ENCODE assay signal across 20 mouse cellular contexts in the genomic region with DNA sequence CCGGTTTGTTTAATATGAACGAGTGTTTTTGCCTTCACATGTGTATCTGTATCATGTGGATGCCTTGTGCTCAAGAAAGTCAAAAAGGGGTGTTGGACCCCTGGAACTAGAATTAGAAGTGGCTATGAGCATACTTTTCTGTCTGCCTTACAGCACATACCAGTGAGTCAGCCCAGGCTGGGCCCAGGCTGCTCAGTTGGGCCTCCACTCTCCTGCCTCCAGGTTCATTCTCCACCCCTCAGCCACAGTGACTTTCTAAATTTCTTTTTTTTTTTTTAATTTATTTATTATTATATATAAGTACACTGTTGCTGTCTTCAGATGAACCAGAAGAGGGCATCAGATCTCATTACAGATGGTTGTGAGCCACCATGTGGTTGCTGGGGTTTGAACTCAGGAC. TPM values are rescaled to one million over a fixed set of nuclear protein-coding genes. Genes with fewer than 3 reads are reported as not detected.
DNase-seq lines count a peak whose midpoint lies in the region; ATAC-seq and TF ChIP-seq lines count a peak whose summit lies in the region.
"Had no signal": no experiment of that assay in that cellular context is flagged by ENCODE, and none has a peak within 500 bp of the region (broad histone marks: within the 10 kb centered on the region; RNA-seq: fewer than 3 reads in every experiment).

No protein-coding gene starts in this region.

- DNase-seq in forebrain, embryonic 11.5 days (ENCODE audit: low spot score) = peak; percentile 5
- DNase-seq in forebrain, embryonic 10.5 days (ENCODE audit: extremely low spot score, low spot score) = no peak
- no peak for DNase-seq in left cerebral cortex, adult 2 months (ENCODE audit: extremely low spot score in 1 of 2, low spot score in 2 of 2)
- DNase-seq in left cerebral cortex, adult 8-10 months (ENCODE audit: low spot score in 2 of 2) = no peak
- DNase-seq in lung, postnatal 0 days (ENCODE audit: low spot score) = no peak
- DNase-seq in lung, postnatal 36 days = no peak
- no peak for DNase-seq in urinary bladder, postnatal 10 days (ENCODE audit: low spot score)
- DNase-seq: adrenal gland, adult 8-10 months; cerebellum, adult 11 months; cerebellum, adult 9-10 months; cerebellum, postnatal 25 days; gastrocnemius, postnatal 36 days; heart, adult 18-20 months had no signal

- H3K27ac ChIP-seq in forebrain, embryonic 11.5 days (ENCODE audit: low read depth, low read length) = no peak overlapping the region
- H3K27ac ChIP-seq in forebrain, embryonic 10.5 days = no peak overlapping the region
- no peak overlapping the region for H3K27ac ChIP-seq in left cerebral cortex, adult 2 months
- no peak overlapping the region for H3K27ac ChIP-seq in lung, postnatal 0 days (ENCODE audit: low read length)
- no peak overlapping the region for H3K27ac ChIP-seq in bone marrow macrophage, adult 2 months (ENCODE audit: insufficient read depth, low read depth, low read length)
- H3K27ac ChIP-seq: embryonic facial prominence, embryonic 12.5 days; hindbrain, embryonic 15.5 days had no signal

- H3K27me3 ChIP-seq in forebrain, embryonic 11.5 days (ENCODE audit: control insufficient read depth, insufficient read depth, low read length) = no peaks in the 10 kb centered on the region
- peaks cover 35% of the 10 kb centered on the region for H3K27me3 ChIP-seq in forebrain, embryonic 10.5 days (ENCODE audit: poor library complexity, severe bottlenecking)
- H3K27me3 ChIP-seq in lung, postnatal 0 days (replicated peaks; ENCODE audit: insufficient read depth, low read length) = no peaks in the 10 kb centered on the region
- H3K27me3 ChIP-seq: hindbrain, embryonic 15.5 days had no signal

- H3K4me3 ChIP-seq in forebrain, embryonic 11.5 days (ENCODE audit: low read depth, low read length) = no peak overlapping the region
- H3K4me3 ChIP-seq in forebrain, embryonic 10.5 days = no peak overlapping the region
- no peak overlapping the region for H3K4me3 ChIP-seq in left cerebral cortex, adult 2 months
- H3K4me3 ChIP-seq in lung, postnatal 0 days (ENCODE audit: low read depth, low read length) = no peak overlapping the region
- no peak overlapping the region for H3K4me3 ChIP-seq in bone marrow macrophage, adult 2 months (ENCODE audit: insufficient read depth, low read length)
- H3K4me3 ChIP-seq: embryonic facial prominence, embryonic 12.5 days; hindbrain, embryonic 15.5 days had no signal

- H3K4me2 ChIP-seq in forebrain, embryonic 11.5 days (ENCODE audit: low read depth, low read length, severe bottlenecking) = no peak overlapping the region
- no peak overlapping the region for H3K4me2 ChIP-seq in lung, postnatal 0 days (replicated peaks; ENCODE audit: low read depth, low read length)
- H3K4me2 ChIP-seq: embryonic facial prominence, embryonic 12.5 days; heart, embryonic 11.5 days; hindbrain, embryonic 15.5 days had no signal

- no peak for TF ChIP-seq EP300 in lung, postnatal 0 days (IDR thresholded peaks at IDR 0.05)

- 0 out of 2 replicates have a peak, but pooled peaks cover 3% of the 10 kb centered on the region for H3K4me1 ChIP-seq in forebrain, embryonic 11.5 days (replicated peaks; ENCODE audit: control insufficient read depth, insufficient read depth, low read length)
- peaks cover 18% of the 10 kb centered on the region for H3K4me1 ChIP-seq in forebrain, embryonic 10.5 days
- 0 out of 2 replicates have a peak, but pooled peaks cover 2% of the 10 kb centered on the region for H3K4me1 ChIP-seq in lung, postnatal 0 days (ENCODE audit: insufficient read depth, low read depth, low read length)
- H3K4me1 ChIP-seq in bone marrow macrophage, adult 2 months (ENCODE audit: control insufficient read depth, insufficient read depth, low read length) = peaks cover 16% of the 10 kb centered on the region
- H3K4me1 ChIP-seq: embryonic facial prominence, embryonic 12.5 days; hindbrain, embryonic 15.5 days had no signal

- H3K9ac ChIP-seq in forebrain, embryonic 11.5 days (ENCODE audit: low read length) = no peak overlapping the region
- no peak overlapping the region for H3K9ac ChIP-seq in lung, postnatal 0 days (replicated peaks; ENCODE audit: low read depth)
- H3K9ac ChIP-seq: embryonic facial prominence, embryonic 12.5 days; hindbrain, embryonic 15.5 days had no signal

- no peaks in the 10 kb centered on the region for H3K36me3 ChIP-seq in forebrain, embryonic 11.5 days (ENCODE audit: control insufficient read depth, insufficient read depth, low read length)
- no peaks in the 10 kb centered on the region for H3K36me3 ChIP-seq in forebrain, embryonic 10.5 days (replicated peaks)
- no peaks in the 10 kb centered on the region for H3K36me3 ChIP-seq in lung, postnatal 0 days (ENCODE audit: insufficient read depth, low read length)
- H3K36me3 ChIP-seq: embryonic facial prominence, embryonic 12.5 days; hindbrain, embryonic 15.5 days had no signal

- no peak for ATAC-seq in forebrain, embryonic 11.5 days (replicated peaks; ENCODE audit: low FRiP score)
- ATAC-seq in lung, postnatal 0 days = no peak
- ATAC-seq: forebrain, embryonic 14.5 days had no signal

- WGBS in forebrain, embryonic 11.5 days = 84% methylated on average over 2 of the region's 2 CpGs
- WGBS in forebrain, embryonic 10.5 days = 91% methylated on average over 2 of the region's 2 CpGs
- WGBS in lung, postnatal 0 days = 66% methylated on average over 2 of the region's 2 CpGs

- intact Hi-C loops in left cerebral cortex, adult 2 months (cut with DNase I) = loop anchor here (5.0 to 10.0 kb wide), 2 partner anchors 162 to 285 kb away; no protein-coding TSS in a partner anchor

- peak; percentile 15 for TF ChIP-seq CTCF in left cerebral cortex, adult 2 months (IDR thresholded peaks at IDR 0.05)
- TF ChIP-seq CTCF in lung, postnatal 0 days (IDR thresholded peaks at IDR 0.05) = peak; percentile 34
- peak; percentile 23; the same call in 1 of the 2 replicates for TF ChIP-seq CTCF in bone marrow macrophage, adult 2 months (IDR thresholded peaks at IDR 0.05; ENCODE audit: low read depth, low read length)

- TF ChIP-seq POLR2A in bone marrow macrophage, adult 2 months (IDR thresholded peaks at IDR 0.05; ENCODE audit: borderline replicate concordance, low read depth, low read length) = no peak

- no peaks in the 10 kb centered on the region for H3K9me3 ChIP-seq in forebrain, embryonic 11.5 days (ENCODE audit: control insufficient read depth, low read length)
- no peaks in the 10 kb centered on the region for H3K9me3 ChIP-seq in forebrain, embryonic 10.5 days
- H3K9me3 ChIP-seq in lung, postnatal 0 days (ENCODE audit: low read length) = no peaks in the 10 kb centered on the region
- H3K9me3 ChIP-seq: embryonic facial prominence, embryonic 12.5 days; hindbrain, embryonic 15.5 days had no signal

RNA-seq across cellular contexts. Expression of a gene that starts 11.6 kb away (rescaled TPM):
- polyA plus RNA-seq in forebrain, embryonic 11.5 days (2014; fragmentation: Nextera tagmentation; extraction: Ambion mirVana) = 0.05 and 0.07 TPM in 2 replicates
- polyA plus RNA-seq in forebrain, embryonic 10.5 days (2016; fragmentation: Nextera tagmentation; extraction: Ambion mirVana) = 0.04 TPM in 1 of 2 replicates, not detected in the other
- under 1 TPM in 1 of 2 experiments, not detected in 1; 0.07 TPM for total RNA-seq in left cerebral cortex, adult 2 months (2021)
- total RNA-seq in left cerebral cortex, adult 8-10 months (2022) = under 1 TPM; 0.23 to 0.58 (median 0.28) TPM
- 0.04 TPM in 2 replicates for polyA plus RNA-seq in lung, postnatal 0 days (2015; fragmentation: Nextera tagmentation; extraction: Ambion mirVana)
- polyA plus RNA-seq in bone marrow macrophage, adult 2 months (2012; ENCODE audit: insufficient read depth, insufficient read length, missing spikeins) = not detected in 2 replicates
- total RNA-seq: adrenal gland, adult 8-10 months; adrenal gland, postnatal 36 days; gastrocnemius, adult 8-10 months had no signal

RNA-seq across cellular contexts. Expression of a gene that starts 20.9 kb away (rescaled TPM):
- polyA plus RNA-seq in forebrain, embryonic 11.5 days (2014; fragmentation: Nextera tagmentation; extraction: Ambion mirVana) = 74.1 and 77.0 TPM in 2 replicates
- polyA plus RNA-seq in forebrain, embryonic 10.5 days (2016; fragmentation: Nextera tagmentation; extraction: Ambion mirVana) = 74.2 and 77.6 TPM in 2 replicates
- total RNA-seq in left cerebral cortex, adult 2 months (2021) = 10 to 100 TPM; 19.4 to 22.2 TPM
- 10 to 100 TPM; 17.7 to 20.8 (median 18.8) TPM for total RNA-seq in left cerebral cortex, adult 8-10 months (2022)
- polyA plus RNA-seq in lung, postnatal 0 days (2015; fragmentation: Nextera tagmentation; extraction: Ambion mirVana) = 25.5 and 25.6 TPM in 2 replicates
- polyA plus RNA-seq in bone marrow macrophage, adult 2 months (2012; ENCODE audit: insufficient read depth, insufficient read length, missing spikeins) = 21.4 and 21.6 TPM in 2 replicates
